Mouse (Mus musculus): ENCODE results near the gene Mrpl2. TPM values are rescaled to one million over a fixed set of nuclear protein-coding genes. Genes with fewer than 3 reads are reported as not detected.

Gene Mrpl2
- polyA plus RNA-seq, 1 experiment from 2014 or later, result 59.9 TPM

- Histone ChIP-seq H3K4me2 (ENCODE audit: low read depth, low read length) (peak overlapping the region; percentile 28), H3K27ac (ENCODE audit: low read depth, low read length) (peak overlapping the region; percentile 48), H3K4me1 (ENCODE audit: control insufficient read depth, insufficient read depth, low read length) (peaks cover 51% of the 10 kb centered on the region), H3K4me3 (ENCODE audit: low read depth, low read length) (no peak overlapping the region), H3K27me3 (ENCODE audit: control insufficient read depth, insufficient read depth, low read length) (no peaks in the 10 kb centered on the region), H3K9ac (replicated peaks; ENCODE audit: low read depth, low read length) (peak overlapping the region; percentile 32), H3K36me3 (ENCODE audit: control insufficient read depth, insufficient read depth, low read length) (no peaks in the 10 kb centered on the region), H3K9me3 (ENCODE audit: control insufficient read depth, low read length) (no peaks in the 10 kb centered on the region)
- no peak for ATAC-seq (ENCODE audit: low read depth)
- WGBS, result 22% methylated on average over 16 of the region's 16 CpGs
Measured at GRCm38 (mm10) chr17:46619683-46620357, 26.2 kb upstream of the Mrpl2 start.

GRCm38 (mm10) chr17:46621324-46621723, 24.7 kb upstream of the Mrpl2 start:
- Histone ChIP-seq H3K27me3 (ENCODE audit: control insufficient read depth, insufficient read depth, low read length) (no peaks in the 10 kb centered on the region), H3K9me3 (ENCODE audit: control insufficient read depth, low read length) (no peaks in the 10 kb centered on the region), H3K9ac (replicated peaks; ENCODE audit: low read depth, low read length) (no peak overlapping the region), H3K27ac (ENCODE audit: low read depth, low read length) (peak overlapping the region; percentile 41; the same call in 1 of the 2 replicates), H3K4me1 (ENCODE audit: control insufficient read depth, insufficient read depth, low read length) (peaks cover 51% of the 10 kb centered on the region), H3K36me3 (ENCODE audit: control insufficient read depth, insufficient read depth, low read length) (no peaks in the 10 kb centered on the region), H3K4me3 (ENCODE audit: low read depth, low read length) (no peak overlapping the region), H3K4me2 (ENCODE audit: low read depth, low read length) (no peak overlapping the region)
- WGBS, result 53% methylated on average over 15 of the region's 15 CpGs
- no peak for ATAC-seq (ENCODE audit: low read depth)

- 74% methylated on average over 11 of the region's 11 CpGs for WGBS
- H3K9me3 ChIP-seq (ENCODE audit: control insufficient read depth, low read length), result no peaks in the 10 kb centered on the region
- H3K27me3 ChIP-seq (ENCODE audit: control insufficient read depth, insufficient read depth, low read length), result no peaks in the 10 kb centered on the region
Measured at GRCm38 (mm10) chr17:46622269-46622668, 23.8 kb upstream of the Mrpl2 start.

GRCm38 (mm10) chr17:46623819-46624557, 22.0 kb upstream of the Mrpl2 start:
- H3K9ac ChIP-seq (replicated peaks; ENCODE audit: low read depth, low read length), result no peak overlapping the region
- 0 out of 2 replicates have a peak overlapping the region, but pooled peaks have one; percentile 3 for H3K27ac ChIP-seq (ENCODE audit: low read depth, low read length)

More at GRCm38 (mm10) chr17:46622269-46622668, 23.8 kb upstream of the Mrpl2 start:
- Histone ChIP-seq H3K9ac (replicated peaks; ENCODE audit: low read depth, low read length) (no peak overlapping the region), H3K4me2 (ENCODE audit: low read depth, low read length) (no peak overlapping the region), H3K4me3 (ENCODE audit: low read depth, low read length) (no peak overlapping the region), H3K4me1 (ENCODE audit: control insufficient read depth, insufficient read depth, low read length) (peaks cover 56% of the 10 kb centered on the region), H3K36me3 (ENCODE audit: control insufficient read depth, insufficient read depth, low read length) (no peaks in the 10 kb centered on the region), H3K27ac (ENCODE audit: low read depth, low read length) (no peak overlapping the region)
- ATAC-seq (ENCODE audit: low read depth), result no peak

GRCm38 (mm10) chr17:46624598-46624997, 21.4 kb upstream of the Mrpl2 start:
- Histone ChIP-seq H3K4me1 (ENCODE audit: control insufficient read depth, insufficient read depth, low read length) (peaks cover 46% of the 10 kb centered on the region), H3K4me3 (ENCODE audit: low read depth, low read length) (no peak overlapping the region), H3K9ac (replicated peaks; ENCODE audit: low read depth, low read length) (0 out of 2 replicates have a peak overlapping the region, but pooled peaks have one; percentile 21), H3K27me3 (ENCODE audit: control insufficient read depth, insufficient read depth, low read length) (no peaks in the 10 kb centered on the region), H3K4me2 (ENCODE audit: low read depth, low read length) (peak overlapping the region; percentile 16; the same call in 1 of the 2 replicates), H3K9me3 (ENCODE audit: control insufficient read depth, low read length) (no peaks in the 10 kb centered on the region), H3K27ac (ENCODE audit: low read depth, low read length) (no peak overlapping the region), H3K36me3 (ENCODE audit: control insufficient read depth, insufficient read depth, low read length) (no peaks in the 10 kb centered on the region)
- WGBS, result 44% methylated on average over 12 of the region's 12 CpGs
- ATAC-seq (ENCODE audit: low read depth), result no peak

More at GRCm38 (mm10) chr17:46623819-46624557, 22.0 kb upstream of the Mrpl2 start:
- H3K4me2 ChIP-seq (ENCODE audit: low read depth, low read length), result peak overlapping the region; percentile 16; the same call in 1 of the 2 replicates
- no peak for ATAC-seq (ENCODE audit: low read depth)
- no peaks in the 10 kb centered on the region for H3K9me3 ChIP-seq (ENCODE audit: control insufficient read depth, low read length)
- no peaks in the 10 kb centered on the region for H3K27me3 ChIP-seq (ENCODE audit: control insufficient read depth, insufficient read depth, low read length)
- no peaks in the 10 kb centered on the region for H3K36me3 ChIP-seq (ENCODE audit: control insufficient read depth, insufficient read depth, low read length)
- H3K4me1 ChIP-seq (ENCODE audit: control insufficient read depth, insufficient read depth, low read length), result peaks cover 53% of the 10 kb centered on the region
- H3K4me3 ChIP-seq (ENCODE audit: low read depth, low read length), result no peak overlapping the region
- 20% methylated on average over 10 of the region's 10 CpGs for WGBS

DNA sequence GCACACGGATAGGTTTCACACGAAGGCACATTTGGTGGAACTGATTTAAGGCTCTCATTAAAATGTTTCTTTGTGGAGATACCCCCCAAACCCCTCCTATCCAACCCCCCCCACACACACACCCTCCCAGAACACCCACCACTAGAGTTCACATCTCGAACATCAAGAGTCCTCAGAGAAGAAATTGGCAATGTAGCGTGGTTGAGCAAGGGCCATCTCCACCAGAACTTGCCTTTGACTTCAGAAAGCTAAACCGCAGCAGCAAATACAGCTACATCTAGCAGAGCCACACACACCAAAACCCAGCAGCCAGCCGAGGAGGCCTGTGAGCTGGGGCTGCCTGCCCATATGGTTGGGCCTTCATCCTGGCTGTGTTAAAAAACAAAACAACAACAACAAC, 18.6 kb upstream of the Mrpl2 start:
- H3K9ac ChIP-seq (replicated peaks; ENCODE audit: low read depth, low read length), result 0 out of 2 replicates have a peak overlapping the region, but pooled peaks have one; percentile 26

GRCm38 (mm10) chr17:46628471-46628790, 17.6 kb upstream of the Mrpl2 start:
- Histone ChIP-seq H3K4me2 (ENCODE audit: low read depth, low read length) (peak overlapping the region; percentile 68), H3K9ac (replicated peaks; ENCODE audit: low read depth, low read length) (peak overlapping the region; percentile 91), H3K27ac (ENCODE audit: low read depth, low read length) (no peak overlapping the region), H3K36me3 (ENCODE audit: control insufficient read depth, insufficient read depth, low read length) (peaks cover 12% of the 10 kb centered on the region), H3K27me3 (ENCODE audit: control insufficient read depth, insufficient read depth, low read length) (no peaks in the 10 kb centered on the region), H3K4me1 (ENCODE audit: control insufficient read depth, insufficient read depth, low read length) (peaks cover 30% of the 10 kb centered on the region), H3K9me3 (ENCODE audit: control insufficient read depth, low read length) (no peaks in the 10 kb centered on the region), H3K4me3 (ENCODE audit: low read depth, low read length) (peak overlapping the region; percentile 91)
- 0% methylated on average over 13 of the region's 13 CpGs for WGBS
- ATAC-seq (ENCODE audit: low read depth), result no peak

More for the DNA sequence above, 18.6 kb upstream of the Mrpl2 start:
- no peak for ATAC-seq (ENCODE audit: low read depth)
- H3K4me1 ChIP-seq (ENCODE audit: control insufficient read depth, insufficient read depth, low read length), result peaks cover 30% of the 10 kb centered on the region
- H3K4me3 ChIP-seq (ENCODE audit: low read depth, low read length), result peak overlapping the region; percentile 91
- WGBS, result 16% methylated on average over 6 of the region's 6 CpGs
- H3K27ac ChIP-seq (ENCODE audit: low read depth, low read length), result no peak overlapping the region
- no peaks in the 10 kb centered on the region for H3K27me3 ChIP-seq (ENCODE audit: control insufficient read depth, insufficient read depth, low read length)
- peak overlapping the region; percentile 68 for H3K4me2 ChIP-seq (ENCODE audit: low read depth, low read length)
- no peaks in the 10 kb centered on the region for H3K9me3 ChIP-seq (ENCODE audit: control insufficient read depth, low read length)
- H3K36me3 ChIP-seq (ENCODE audit: control insufficient read depth, insufficient read depth, low read length), result peaks cover 12% of the 10 kb centered on the region

GRCm38 (mm10) chr17:46628791-46629684, 17.0 kb upstream of the Mrpl2 start, which contains the start of gene Ptk7:
Gene Ptk7 (minus strand): TSS chr17:46629504.
- no peaks in the 10 kb centered on the region for H3K27me3 ChIP-seq (ENCODE audit: control insufficient read depth, insufficient read depth, low read length)
- peak; percentile 81 for ATAC-seq (ENCODE audit: low read depth)
- H3K4me3 ChIP-seq (ENCODE audit: low read depth, low read length), result peak within 1 kb of the TSS; percentile 91
- H3K9me3 ChIP-seq (ENCODE audit: control insufficient read depth, low read length), result no peaks in the 10 kb centered on the region
- H3K36me3 ChIP-seq (ENCODE audit: control insufficient read depth, insufficient read depth, low read length), result peaks cover 12% of the 10 kb centered on the region
- under 1% methylated on average over 87 of the region's 90 CpGs for WGBS
- H3K9ac ChIP-seq (replicated peaks; ENCODE audit: low read depth, low read length), result peak within 1 kb of the TSS; percentile 91
- H3K27ac ChIP-seq (ENCODE audit: low read depth, low read length), result peak within 1 kb of the TSS; percentile 83
- peaks cover 26% of the 10 kb centered on the region for H3K4me1 ChIP-seq (ENCODE audit: control insufficient read depth, insufficient read depth, low read length)
- peak within 1 kb of the TSS; percentile 68 for H3K4me2 ChIP-seq (ENCODE audit: low read depth, low read length)

Data from neural tube, embryonic 14.5 days (tissue).